Mouse (Mus musculus) right cerebral cortex, postnatal 36 days (tissue): ENCODE results near the gene Il2rb.

Experiments used
- DNase-seq, 2 experiments: peaks; one replicate each; pipeline ENCODE4 v3.0.0; 2022; ENCODE audit warnings: low spot score in 2 of 2, mixed read lengths in 1 of 2

Gene Il2rb

DNA sequence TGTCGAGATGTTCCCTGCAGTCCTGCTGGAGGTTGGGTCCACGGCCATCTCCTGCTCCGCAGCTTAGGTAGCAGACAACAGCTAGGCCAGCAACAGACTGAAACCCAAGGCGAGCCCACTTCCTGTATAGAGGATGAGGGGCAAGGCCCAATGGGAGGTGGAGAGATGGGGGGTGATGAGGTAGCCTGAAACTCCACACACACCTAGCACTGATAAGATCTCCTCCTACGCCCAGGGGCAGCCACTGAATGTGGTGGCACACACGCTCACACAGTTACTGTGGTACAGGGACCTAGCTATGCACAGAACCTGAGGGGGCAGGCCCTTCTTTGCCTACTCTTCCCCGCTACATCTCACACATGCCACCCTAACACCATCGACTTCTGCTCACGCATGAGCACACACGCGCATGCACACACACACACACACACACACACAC is at the start of gene Il2rb:
Gene Il2rb, minus strand, starts transcription at position 304 of the 439 bp plus-strand sequence.
- DNase-seq = no peak

DNA sequence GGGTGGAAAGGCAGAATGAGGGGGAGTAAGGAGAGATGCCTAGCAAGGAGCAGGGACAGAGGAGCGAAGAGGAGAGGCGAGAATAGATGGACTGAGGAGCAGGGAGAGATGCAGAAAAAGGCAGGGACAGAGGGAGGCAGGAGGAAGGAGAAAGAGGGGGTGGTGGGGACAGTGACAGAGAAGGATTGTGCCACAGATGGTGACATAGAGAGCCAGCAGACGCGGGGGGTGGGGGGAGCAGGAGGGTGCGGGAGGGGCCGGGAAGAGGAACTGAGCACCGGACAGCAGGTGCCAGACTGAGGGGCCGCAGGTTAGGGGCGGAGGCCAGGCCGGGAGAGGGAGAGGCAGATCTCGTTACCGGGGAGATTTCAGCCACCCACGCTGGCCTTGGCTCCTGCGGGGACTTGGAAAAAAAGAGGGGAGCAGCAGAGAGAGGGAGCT is 49.5 kb upstream of the Il2rb start, which contains the start of gene Sstr3:
Gene Sstr3, minus strand, starts transcription at position 125 of the 441 bp plus-strand sequence.
- DNase-seq = peak; percentile 55 to 72

DNA sequence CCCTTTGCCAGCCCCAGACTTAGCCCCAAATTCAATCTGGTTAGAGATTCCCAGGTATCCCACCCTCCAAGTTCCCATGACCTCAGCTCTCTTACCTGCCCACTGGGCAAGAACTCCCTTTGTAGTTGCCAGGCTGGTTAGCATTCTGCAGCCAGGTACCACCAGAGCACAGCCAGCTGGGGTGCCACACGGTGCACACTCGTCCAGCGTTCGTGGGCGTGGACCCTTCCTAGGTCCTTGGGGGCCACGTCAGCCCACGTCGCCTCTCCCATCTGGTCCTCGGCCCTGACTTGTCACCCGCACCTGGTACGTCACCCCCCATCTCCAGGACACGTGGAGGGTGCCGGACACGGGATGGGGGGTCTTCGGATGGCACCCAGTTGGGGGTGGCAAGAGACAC is 49.0 kb upstream of the Il2rb start:
- DNase-seq = no peak

DNA sequence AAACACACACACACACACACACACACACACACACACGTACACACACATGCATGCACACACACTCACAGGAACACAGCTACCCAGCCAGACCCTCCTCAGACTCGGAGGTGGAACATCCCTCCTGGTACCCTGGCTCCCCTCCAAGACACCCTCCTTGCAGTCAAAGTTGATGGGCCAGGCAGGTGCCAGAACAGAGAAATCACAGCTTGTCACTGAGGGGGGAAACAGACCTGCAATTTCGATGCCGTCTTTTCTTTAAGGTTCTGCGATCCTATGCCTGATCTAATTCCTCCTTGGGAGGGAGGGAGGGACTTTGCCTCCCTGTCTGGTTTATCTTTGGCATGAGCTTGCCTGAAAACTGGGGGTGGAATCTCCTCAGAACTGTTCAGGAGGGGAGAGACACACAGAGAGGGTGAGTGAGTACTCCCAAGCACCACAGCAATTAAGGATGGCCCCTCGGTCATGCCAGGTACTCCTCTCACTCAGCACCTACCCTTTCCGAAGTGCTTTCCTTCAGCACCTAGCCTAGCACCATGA is 47.8 kb upstream of the Il2rb start:
- no peak for DNase-seq

DNA sequence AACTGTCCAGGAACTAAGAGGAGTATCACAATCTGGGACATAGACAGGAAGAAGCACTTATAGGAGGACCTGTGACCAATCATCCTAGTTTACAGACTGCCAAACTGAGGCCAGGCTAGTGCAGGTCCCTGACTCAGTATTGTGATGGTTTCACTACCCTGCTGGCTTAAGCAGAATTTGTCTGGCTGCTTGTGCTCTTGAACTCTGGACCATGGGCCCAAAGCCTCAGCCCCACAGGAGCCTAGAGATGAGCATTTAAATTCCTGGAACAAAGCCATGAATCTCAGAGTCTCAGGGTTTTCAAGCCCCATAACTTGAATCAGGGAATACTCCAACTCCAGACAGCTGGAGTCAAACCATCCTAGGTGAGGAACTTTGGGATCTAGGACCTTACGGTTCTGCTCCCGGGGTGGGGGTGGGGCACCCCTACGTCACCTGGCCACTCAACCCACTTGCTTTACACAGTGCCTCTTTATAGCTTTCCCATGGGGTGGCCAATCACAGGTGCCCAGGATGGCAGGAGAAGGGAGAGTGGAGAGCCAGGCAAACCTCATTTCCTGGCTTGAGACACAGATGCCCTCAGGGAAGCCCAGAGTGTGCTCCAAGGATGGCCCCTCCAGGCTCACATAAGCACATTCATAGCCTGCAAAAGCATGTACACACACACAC is 47.2 kb upstream of the Il2rb start:
- no peak for DNase-seq

DNA sequence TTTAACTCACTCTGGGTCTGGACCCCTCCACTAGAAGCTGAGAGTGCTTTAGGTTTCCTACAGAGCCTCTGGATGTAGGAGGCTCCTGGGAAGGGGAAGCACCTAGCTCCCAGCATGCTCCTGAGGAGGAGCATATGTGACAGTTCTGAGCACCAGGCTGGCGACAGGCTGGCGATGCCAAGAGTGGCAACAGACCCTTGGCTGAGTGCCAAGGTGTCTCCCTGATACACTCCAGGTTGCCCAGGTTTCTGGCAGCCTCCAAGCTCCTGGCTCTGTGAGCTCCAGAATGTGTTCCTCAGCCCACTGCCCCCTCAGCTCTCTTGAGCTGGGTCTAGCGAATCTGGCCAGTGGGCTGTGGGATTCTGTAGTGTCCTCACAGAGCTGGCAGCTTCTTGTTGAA is 46.5 kb upstream of the Il2rb start:
- no peak for DNase-seq

DNA sequence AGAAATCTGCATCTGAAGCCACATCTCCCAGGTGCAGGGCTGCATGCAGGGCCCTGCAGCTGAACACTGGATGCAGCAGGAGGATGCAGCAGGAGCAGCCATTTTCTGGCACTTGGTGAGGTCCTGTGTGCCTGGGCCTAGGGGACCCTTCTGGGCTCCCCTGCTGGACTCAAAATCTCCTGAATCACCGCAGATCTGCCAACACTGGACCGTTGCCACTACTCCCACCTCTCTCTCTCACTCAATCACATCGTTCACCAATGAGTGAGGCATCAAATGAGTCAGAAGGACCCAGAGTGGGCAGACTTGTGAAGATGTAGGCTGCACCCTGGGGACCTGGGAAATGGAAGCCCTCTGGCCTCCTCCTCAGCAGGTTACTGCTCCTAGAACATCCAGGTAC is 46.0 kb upstream of the Il2rb start:
- no peak for DNase-seq

DNA sequence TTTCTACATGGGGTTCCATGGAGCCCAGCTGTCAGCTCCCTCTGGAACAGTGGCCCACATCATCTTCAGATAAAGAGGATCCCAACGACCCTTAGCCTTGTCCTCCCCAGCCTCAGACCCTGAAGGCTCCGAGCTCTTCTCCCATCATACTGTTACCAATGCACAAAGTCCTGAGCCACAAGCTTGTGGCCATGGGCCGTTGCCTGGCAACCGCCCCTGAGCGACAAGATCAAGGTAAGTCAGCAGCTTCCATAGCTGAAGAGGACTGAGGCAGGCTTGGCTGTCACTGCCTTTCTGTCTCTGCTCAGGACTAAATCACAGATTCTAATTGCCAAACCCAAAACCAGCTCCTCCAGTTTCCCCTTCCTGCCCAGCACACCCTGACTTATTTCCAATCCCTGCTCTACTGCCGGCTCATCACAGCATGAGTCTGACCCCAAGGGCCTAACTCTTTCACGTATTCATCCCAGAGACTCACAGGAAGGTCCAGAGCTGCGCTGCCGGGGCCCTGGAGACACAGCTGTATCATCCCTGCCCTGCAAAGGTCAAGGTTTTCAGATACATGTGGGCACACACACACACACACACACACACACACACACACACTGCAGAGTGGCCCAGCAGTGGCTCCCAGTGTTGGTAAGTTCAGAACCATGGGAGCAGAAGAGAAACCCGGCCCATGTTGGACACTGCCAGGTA is 40.8 kb upstream of the Il2rb start:
- DNase-seq = no peak

DNA sequence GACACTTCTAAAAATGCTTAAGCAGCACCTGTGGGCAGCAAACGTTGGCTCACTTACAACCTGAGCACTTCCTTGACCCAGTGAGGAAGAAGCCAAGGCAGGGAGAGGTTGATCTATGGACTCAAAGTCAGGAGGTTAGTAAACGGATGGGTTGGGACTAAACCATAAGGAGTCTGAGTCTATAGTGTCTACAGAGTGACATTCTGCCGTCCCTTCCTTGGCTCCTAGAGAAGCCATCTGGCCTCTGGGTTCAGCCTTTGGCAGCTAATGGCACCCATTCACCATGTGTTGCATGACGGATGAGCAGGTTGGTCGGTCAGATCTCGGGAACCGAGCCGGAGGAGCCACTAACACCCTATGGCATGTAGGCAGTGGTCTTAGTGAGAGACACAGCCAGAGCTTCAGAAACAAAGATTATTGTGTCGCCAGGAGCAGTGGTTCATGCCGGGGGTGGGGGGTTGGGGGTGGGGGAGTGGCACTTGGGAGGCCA is 38.3 kb upstream of the Il2rb start:
- DNase-seq = no peak

DNA sequence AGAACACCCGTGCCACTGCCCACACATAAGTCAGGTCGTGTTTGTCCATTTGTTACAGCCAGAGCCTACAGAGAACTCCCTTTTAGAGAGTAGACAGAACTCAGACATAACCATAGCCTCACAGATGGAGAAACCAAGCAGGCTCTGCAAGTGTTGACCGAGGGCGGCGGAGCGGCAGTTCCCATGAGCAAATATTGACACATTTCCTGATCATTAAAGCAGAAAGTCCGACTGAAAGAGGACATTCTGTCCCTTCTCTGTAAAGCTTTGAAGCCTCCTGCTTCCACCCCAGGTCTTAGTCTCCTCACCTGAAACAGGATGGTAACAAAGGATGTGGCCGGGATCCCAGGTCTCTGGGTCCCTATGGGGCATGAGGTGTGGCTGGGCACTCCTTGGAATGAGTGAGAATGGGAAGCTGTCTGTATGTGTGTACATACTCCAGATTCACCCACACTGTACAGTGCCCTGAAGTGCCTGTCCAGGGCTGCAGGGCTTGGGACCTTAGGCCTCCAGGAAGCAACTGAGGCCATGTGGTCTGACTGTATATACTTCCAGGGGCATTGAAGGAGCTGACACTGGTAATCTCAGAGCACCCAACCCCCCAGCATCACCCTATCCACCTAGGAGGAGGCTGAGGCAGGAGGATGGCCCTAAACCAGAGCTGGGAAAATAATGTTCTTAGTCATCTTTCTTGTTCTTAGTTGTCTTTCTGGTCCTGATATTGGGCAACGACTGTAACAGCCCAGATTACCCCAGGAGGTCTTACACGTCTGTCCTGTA is 37.7 kb upstream of the Il2rb start:
- DNase-seq = no peak

DNA sequence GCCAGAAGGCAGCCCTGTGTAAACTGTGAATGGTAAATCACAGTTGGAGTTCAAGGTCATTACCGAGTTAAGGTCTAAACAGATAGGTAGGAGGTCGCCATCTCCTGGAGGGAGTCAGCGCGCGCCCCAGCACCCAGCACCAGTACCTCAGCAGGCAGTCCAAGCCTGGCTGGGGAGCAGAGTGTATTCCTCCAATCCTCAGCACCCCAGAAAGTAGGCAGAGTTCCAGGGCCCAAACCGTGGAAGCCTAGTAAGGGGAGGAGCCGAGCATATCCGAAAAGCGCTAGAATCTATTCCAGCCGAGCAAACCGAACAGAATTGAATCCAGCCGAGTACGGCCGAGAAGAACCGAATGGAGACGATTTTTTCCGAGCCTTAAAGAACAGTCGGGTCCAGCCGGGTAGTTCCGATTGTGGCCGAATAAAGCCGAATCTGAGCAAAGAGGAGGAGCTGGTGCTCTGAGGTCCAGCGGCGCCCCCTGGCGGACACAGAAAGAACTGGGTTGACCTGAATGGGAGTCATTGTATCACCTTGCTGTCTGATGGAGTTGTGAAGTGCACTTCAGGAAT is 36.9 kb upstream of the Il2rb start:
- peak; percentile 99 for DNase-seq

DNA sequence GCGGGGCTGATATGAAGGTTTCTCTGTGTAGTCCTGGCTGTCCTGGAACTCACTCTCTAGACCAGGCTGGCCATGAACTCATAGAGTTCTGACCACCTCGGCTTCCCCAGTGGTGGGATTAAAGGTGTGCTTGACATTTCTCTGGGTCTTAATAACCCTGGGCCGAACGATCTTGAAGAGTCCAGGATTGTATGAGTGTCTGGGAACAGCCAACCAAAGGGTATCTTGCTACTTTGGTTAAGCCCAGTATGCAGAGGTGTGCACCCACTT is 36.3 kb upstream of the Il2rb start:
- no peak for DNase-seq

DNA sequence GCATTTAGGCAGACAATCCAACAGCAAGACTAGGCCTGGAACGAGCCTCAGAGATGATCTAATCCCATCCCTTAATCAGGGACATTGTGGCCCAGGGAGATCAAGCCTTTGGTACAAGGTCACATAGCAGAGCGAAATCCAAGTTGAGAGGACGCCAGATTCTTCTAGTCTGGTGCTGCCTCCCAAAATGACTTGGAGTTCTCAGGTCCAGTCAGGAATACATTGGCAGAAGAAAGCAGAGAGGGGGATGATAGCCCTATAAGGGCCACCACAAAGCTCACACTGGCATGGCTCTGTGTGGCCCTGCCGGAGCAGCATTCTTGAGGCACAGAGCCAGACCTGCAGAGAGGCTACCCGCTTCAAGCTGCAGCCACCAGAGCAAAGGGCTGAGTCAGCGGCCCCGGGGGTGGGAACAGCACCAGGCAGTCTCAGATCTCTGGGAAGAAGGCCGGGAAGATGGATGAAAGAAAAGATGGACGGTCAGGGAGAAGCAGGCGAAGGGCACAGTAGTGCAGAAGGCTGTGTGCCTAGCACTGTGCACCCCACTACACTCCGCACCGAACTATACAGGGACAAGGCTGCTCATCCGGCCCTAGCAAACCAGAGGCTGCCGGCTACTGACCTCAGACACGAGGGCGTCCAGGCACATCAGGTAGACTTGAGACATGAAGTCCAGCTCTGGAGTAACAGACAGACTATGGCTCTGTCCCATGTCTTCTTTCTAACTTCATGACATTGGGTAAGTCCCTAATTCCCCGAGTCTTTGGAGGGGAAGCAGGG is 35.8 kb upstream of the Il2rb start, which contains the start of gene C1qtnf6:
Gene C1qtnf6, minus strand, starts transcription at position 746 of the 780 bp plus-strand sequence.
- DNase-seq = no peak

DNA sequence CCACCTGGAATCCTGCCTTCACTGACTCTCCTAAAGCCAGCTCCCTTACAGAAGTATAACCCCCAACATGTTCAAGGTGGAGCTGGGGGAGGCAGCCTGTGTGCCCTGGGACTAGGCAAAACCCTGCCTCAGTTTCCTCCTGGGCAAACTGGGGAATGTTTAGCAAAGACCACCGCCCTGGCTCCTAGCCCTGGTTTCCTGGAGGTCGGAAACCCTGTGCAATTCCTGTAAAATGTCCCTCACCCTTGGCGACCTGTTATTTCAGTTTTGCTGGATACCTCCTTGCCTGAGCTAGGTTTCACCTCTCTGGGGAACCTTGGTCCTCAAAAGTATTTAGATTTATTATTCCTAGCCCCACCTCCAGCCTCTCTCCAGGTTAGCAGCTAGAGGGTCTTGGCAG is 35.1 kb upstream of the Il2rb start:
- no peak for DNase-seq

DNA sequence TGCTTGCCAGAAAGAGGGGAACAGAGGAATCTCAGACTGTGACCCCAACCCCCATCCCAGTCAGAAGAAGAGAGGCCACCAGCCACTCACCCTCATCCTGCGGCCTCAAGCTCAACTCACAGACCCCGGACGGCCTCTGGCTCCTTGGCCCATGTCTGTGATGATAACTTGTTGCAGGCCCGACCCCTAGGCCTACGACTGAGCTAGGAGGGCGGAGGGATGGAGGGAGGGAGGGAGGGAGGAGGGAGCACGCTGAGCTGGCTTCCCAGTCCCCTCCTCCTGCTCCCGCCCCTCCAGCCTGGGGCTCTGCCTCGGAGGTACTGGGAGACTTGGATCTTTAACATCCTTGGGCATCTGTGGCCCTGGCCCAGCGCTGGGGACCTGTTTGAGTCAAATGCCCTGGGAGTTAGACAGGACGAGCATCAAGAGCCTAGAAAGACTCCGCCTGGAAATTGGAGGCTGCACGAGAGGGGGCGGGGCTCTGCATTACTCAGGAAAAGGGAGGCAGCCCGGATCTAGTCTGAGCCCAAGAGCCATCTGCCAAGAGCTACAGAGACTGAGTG is 34.4 kb upstream of the Il2rb start:
- peak; percentile 57 to 67 for DNase-seq

DNA sequence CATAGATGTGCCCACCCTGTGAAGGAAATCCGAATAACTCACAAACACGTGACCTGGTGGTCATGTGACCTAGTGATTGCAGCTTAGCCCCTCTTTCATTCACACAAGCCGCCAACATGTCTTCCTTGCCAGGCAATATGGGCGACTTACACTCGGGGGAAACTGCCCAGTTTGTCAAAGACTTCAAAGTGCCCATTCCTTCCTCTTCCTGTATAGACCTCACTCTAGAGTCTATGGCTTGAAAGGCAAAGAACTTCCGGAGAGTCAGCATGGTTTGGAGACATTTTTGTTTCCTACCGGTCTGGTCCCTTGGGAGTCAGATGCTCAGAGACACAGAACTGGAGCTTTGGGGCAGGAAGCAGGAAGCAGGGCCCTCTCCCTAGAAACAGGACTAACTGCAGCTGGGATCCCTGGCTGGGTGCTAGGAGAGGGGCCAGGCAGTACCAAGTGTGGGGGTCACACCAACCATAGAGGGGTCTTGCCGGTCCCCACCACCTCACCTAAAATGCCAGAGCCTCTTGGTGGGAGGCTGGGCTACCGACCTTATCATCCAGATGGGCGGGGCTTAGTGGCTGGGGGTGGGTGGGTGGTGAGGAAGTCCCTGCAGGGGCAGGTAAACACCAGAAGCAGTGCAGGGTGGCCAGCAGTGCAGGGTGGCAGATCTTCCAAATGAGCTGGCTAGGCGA is 33.8 kb upstream of the Il2rb start:
- DNase-seq = no peak

DNA sequence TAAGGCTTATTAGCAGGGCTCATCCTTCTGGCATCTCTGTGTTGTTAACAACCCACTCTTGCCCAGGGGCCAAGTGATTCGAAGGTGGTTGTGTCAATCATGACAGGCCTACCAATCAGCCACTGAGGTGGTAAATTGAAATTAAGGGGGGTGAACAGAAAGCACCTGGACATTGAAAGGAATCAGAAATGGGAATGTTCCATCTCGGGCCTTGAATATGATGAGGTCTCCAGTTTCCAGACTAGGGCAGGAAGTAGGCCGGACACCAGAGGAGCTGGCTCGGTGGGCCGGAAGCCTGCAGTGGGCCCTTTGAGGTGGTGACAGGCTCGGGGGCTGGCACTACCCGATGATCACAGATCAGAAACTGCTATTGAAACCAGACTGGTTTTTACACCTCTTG is 32.9 kb upstream of the Il2rb start:
- DNase-seq = no peak

DNA sequence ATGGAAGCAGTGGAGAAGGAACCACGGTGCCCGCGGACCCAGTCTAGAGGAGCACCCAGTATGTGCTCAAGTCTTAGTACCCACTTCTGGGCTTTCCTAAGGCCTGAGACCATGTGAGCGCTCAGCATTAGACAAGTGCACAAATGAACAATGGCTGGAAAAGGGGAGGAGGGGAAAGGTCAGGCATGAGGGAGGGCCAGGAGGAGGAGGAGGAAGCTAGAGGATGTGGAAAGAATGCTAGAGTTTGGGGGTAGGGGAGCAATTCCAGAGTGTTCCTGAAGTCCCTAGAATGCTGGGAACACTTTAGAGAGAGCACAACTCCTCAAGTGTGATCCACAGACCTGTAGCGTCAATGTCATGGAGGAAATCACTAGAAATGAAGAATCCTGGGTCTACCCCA is 29.1 kb upstream of the Il2rb start:
- no peak for DNase-seq

DNA sequence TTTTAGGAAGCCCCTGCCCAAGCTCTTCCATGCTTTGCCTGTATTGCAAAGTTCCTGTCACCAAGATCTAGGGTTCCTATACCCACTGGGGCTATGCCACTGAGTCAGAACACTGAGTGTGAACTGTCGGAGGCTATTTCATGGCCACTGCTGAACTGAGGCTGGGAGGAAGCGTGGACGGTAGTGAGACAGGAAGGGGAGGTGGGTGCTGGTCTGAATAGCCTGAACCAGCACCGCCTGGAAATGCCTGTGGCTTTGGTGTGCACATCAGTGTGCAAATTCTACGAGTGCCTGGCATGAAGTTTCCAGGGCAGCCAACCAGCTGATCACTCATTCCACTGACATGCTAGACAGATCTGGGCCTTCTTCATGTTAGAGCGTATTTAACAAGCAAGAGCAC is 26.8 kb upstream of the Il2rb start:
- DNase-seq = no peak

DNA sequence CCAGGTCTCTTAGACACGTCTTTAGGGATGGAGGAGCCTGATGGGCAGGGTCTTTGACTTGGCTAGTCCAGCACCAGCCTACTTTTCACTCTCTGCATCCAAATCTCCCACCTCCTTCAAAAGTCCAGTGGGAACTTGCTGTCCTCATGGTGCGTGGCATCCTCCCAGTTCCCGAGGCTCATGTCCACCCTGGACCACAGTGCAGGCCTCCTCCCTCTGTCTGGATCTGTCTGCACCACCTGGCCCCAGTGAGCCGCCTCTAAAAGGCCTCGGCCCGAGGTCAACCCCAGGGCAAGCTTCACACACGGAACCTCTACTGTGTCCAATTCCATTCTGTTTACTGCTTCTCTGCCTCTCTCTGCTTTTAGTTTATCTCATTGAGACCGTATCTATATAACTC is 26.3 kb upstream of the Il2rb start:
- no peak for DNase-seq
